Mouse (Mus musculus): Measurements from ENCODE around the gene Rpl10a. TPM values are rescaled to one million over a fixed set of nuclear protein-coding genes. Genes with fewer than 3 reads are reported as not detected.

The Rpl10a gene
- total RNA-seq, 2 experiments from 2014 or later: 663 to 665 TPM

- DNase-seq: no peak
These were observed 32.4 kb downstream of the Rpl10a start for GRCm38 (mm10) chr17:28360531-28361277.

GRCm38 (mm10) chr17:28361921-28362652 lies 33.8 kb downstream of the Rpl10a start:
- DNase-seq: no peak

- DNase-seq: no peak
These were observed 34.5 kb downstream of the Rpl10a start for GRCm38 (mm10) chr17:28362653-28363292.

- DNase-seq: no peak
These were observed 35.2 kb downstream of the Rpl10a start for GRCm38 (mm10) chr17:28363507-28363906.

GRCm38 (mm10) chr17:28365122-28365521 lies 36.9 kb downstream of the Rpl10a start, which contains the start of gene Tulp1:
Gene Tulp1, minus strand, starts transcription at chr17:28365222.
- DNase-seq: no peak

- DNase-seq: peak; percentile 91
These were observed 40.2 kb downstream of the Rpl10a start for GRCm38 (mm10) chr17:28368449-28368848.

- DNase-seq: no peak
These were observed 40.8 kb downstream of the Rpl10a start for GRCm38 (mm10) chr17:28369056-28369455.

- DNase-seq: no peak
These were observed 43.0 kb downstream of the Rpl10a start for GRCm38 (mm10) chr17:28371286-28371685.

GRCm38 (mm10) chr17:28371941-28372340 lies 43.7 kb downstream of the Rpl10a start:
- DNase-seq: no peak

- peak; percentile 67 for DNase-seq
These were observed 45.5 kb downstream of the Rpl10a start for GRCm38 (mm10) chr17:28373821-28374220.

- DNase-seq: no peak
These were observed 46.2 kb downstream of the Rpl10a start for GRCm38 (mm10) chr17:28374494-28374893.

GRCm38 (mm10) chr17:28375592-28376061 lies 47.4 kb downstream of the Rpl10a start:
- DNase-seq: no peak

- DNase-seq: no peak
These were observed 52.0 kb downstream of the Rpl10a start for GRCm38 (mm10) chr17:28380255-28380654.

Other genes with a start within 250 kb of the Rpl10a start
- gene Tcp11, start 247.8 kb upstream of the Rpl10a start, total RNA-seq (2021): under 1 TPM in 1 of 2 experiments, not detected in 1; 0.14 TPM
- 1 to 10 TPM; 1.1 to 1.4 TPM for gene Scube3, start 186.3 kb upstream of the Rpl10a start, total RNA-seq (2021)
- 10 to 100 TPM; 29.2 to 32.8 TPM for gene Zfp523, start 151.3 kb upstream of the Rpl10a start, total RNA-seq (2021)
- gene Def6, start 120.7 kb upstream of the Rpl10a start, total RNA-seq (2021): 1 to 10 TPM; 2.8 to 3.3 TPM
- gene Ppard, start 95.8 kb upstream of the Rpl10a start, total RNA-seq (2021): 10 to 100 TPM; 21.9 to 22.3 TPM
- 10 to 100 TPM; 18.7 to 19.4 TPM for gene Fance, start 15.0 kb upstream of the Rpl10a start, total RNA-seq (2021)
- 10 to 100 TPM; 26.3 to 30.2 TPM for gene Tead3, start 22.3 kb downstream of the Rpl10a start, total RNA-seq (2021)
- 1 to 10 TPM; 1.0 to 1.5 TPM for gene Tulp1, start 36.8 kb downstream of the Rpl10a start, total RNA-seq (2021)
- gene Fkbp5, start 189.1 kb downstream of the Rpl10a start, total RNA-seq (2021): 10 to 100 TPM; 21.4 to 22.0 TPM
- gene Armc12, start 202.3 kb downstream of the Rpl10a start, total RNA-seq (2021): not detected
- gene Clpsl2, start 220.9 kb downstream of the Rpl10a start, total RNA-seq (2021): not detected
- not detected for gene Clps, start 232.3 kb downstream of the Rpl10a start, total RNA-seq (2021)
- not detected for gene Lhfpl5, start 247.2 kb downstream of the Rpl10a start, total RNA-seq (2021)